Mouse (Mus musculus): ENCODE data around the gene Itgb2.

The Itgb2 gene

DNA sequence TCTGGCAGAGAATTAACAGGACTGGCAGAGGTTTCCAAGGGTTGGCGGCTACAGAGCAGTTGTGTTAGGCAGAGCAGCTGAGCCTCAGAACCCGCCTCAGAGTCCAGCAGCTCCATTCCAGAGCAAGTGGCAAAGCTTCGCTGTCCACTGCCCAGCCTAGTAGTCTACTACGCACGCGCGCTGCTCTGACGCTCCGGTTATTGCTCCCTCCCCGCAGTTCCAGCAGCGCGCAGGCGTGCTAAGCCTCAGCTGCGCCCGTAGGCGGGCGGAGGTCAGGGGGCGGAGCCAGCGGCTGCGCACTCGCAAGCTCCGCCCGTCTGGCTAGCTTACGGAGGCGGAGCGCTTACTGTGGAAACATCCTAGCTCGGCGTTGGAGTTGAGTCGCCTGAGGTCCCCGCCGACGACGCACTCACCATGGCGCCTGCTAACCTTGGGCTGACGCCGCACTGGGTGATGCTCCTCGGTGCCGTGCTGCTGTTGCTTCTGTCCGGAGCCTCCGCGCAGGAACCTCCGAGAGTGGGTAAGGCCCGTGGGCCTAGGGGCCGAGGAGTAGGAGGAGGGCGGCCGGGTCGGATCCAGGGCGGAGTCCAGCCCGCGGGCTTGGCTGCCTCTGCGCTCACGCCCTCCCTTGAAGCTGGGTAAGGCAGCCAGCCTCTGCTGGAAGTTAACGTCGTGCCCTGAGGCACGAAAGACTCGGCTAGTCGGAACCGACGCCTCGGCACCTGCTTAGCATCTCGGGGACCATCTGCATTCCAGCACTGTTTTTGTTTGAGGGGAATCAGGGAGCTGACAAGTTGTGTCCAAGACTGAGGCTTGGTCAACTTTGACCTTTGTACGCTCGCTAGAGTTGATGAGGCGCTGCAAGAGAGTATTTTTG lies 51.6 kb downstream of the Itgb2 start, which contains the start of gene Pttg1ip:
Gene Pttg1ip, plus strand, starts transcription at position 313 of the 877 bp plus-strand sequence.
- in situ Hi-C loops (cut with MboI, MseI): no loop called here

DNA sequence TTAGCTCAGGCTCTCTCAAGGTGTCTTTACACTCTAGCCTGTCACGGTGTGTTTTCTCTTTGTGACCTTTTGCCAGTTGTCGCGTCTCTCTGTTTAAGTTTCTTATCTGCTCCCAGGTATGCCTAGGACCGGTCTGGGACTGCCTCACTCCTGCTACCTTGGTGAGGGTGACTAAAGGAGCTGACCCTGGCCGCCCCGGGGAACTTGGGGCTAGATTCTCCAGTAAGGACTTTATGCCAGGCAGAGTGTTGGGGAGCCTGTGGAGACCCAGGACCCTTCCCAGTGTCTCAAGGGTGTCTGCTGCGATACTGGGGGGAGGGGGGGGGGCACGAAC lies 52.2 kb downstream of the Itgb2 start:
- in situ Hi-C loops (cut with MboI, MseI): no loop called here

DNA sequence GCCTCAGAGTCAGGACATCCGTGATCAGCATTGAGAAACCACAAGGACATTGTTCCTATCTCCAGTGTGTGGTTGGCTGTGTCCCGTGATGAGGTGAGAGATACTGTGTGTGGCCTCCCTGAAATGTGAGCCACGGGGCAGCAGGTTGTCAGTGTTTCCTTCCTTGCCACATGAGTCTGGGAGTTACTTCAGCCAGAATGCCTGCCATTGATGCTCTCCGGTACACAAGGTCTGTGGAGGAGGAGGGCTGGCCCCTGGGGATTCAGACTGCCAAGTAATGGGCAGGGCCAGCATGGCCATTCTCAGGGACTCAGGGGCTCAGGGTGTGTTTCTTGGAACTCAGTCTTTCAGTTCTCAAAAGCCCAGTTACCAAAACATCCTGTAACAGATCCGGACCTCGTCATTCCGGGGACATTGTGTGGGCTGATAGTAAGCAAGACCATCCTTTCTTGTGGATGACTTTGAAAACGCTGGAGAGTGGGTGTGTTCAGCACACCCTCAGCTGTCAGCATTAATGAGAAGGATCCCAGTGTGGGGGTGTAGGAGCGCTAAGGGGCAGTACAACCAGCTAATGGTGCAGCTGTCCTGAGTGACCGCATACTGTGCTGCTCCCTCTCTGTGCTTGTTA lies 53.9 kb downstream of the Itgb2 start:
- in situ Hi-C loops (cut with MboI, MseI): no loop called here

DNA sequence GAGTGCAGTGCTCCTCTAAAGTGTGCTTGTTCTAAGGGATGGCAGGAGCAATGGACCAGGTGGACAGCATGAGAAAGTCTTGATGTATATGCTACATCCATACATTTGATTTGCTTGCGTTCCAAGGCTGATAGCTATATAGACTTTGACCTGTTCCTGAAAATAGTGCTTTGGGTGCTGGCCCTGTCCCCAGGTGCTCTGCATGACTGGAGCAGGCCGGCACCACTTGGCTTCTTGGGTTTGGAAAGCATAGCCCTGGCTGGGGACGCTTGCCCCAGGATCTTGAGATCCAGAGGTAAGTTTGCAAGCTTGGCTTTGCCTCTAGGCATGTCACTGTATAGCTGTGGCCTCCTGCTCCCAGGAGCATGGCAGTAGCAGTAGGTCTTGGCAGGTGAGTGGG lies 56.6 kb downstream of the Itgb2 start:
- in situ Hi-C loops (cut with MboI, MseI): no loop called here

DNA sequence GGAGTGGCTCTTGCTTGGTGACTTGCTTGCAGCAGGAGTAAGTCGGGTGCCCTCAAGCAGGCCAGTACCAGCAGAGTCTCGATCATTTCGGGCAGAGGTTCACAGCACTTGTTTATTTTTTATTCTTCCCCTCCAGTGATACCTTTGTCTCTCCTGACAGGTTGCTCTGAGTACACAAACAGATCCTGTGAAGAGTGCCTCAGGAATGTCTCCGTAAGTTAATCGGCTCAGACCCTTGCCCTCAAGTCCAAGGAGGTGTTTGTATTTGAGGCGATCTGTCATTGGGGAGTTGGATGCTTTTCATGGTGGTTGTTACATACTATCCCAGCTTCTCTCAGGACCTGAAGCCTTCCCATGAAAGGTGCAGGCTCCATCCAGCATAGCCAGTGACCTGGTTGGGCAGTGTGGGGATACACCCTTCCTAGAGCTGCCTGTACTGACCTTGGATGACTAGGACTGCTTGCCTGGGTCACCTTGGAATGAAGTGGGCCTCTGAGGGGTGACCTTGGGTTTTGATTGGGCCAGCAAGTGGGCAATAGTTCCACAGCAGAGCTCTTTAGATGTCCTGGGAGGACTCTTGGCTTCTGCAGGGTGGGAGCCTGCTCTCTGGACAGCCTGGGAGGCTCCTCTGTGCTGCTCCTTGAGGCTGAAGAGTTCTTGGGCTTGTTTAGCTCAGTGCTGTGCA lies 57.2 kb downstream of the Itgb2 start:
- in situ Hi-C loops (cut with MboI, MseI): no loop called here

DNA sequence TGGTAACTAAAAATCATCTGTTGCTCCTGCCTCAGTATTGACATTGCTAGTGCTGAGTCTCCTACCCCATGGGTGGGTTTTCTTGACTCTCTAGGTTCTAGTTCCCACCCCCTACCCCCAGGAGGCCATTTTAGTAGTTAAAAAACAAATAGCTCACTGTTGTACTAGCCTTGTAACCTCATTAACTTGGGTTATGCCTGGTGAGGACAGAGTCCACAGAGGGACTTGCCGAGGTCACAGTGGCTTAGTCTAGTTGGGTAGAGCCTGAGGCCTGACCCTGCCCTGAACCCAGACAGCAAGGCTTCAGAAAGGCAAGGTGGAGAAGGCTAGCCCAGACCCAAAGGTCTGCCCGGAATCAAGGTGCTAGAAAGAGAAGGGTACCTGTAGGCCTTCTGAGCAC lies 58.0 kb downstream of the Itgb2 start:
- in situ Hi-C loops (cut with MboI, MseI): no loop called here

DNA sequence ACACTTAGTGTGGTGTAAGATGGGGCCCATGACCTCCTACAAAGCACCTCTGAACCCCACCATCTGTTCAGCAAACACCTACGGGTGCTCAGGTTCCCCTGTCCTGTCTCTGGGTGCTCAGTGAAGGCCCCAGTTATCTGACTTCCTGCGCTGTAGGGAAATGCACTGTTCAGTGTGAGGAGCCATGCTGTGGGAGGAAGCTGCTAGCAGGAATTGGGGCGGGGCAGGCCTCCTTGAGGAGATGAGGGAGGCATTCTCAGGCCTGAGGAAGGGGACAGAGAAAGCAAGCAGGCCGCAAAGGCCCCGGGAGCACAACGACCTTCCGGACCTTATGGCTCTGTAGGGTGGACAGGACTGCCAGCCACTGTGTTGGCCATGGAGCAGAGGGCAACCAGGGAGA lies 59.1 kb downstream of the Itgb2 start:
- in situ Hi-C loops (cut with MboI, MseI): no loop called here

DNA sequence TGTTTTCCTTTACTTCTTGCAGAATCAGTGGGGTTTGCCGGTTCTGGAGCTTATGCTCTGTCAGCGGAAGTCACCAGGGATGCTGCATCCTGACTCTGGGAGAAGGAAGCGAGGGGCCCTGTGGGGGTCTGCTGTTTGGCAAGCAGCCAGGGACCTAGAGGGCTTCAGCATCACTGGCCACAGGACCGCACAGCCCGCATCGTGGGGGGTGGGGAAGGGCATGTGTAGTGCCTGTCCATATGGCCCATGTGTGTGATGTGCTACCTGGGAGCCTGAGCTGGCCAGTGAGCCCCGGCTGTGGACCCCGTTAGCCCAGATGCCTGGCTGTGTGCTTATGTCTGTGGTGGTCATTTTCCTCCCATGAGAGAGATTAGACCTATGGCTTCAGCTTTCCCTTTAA lies 59.7 kb downstream of the Itgb2 start:
- in situ Hi-C loops (cut with MboI, MseI): no loop called here

DNA sequence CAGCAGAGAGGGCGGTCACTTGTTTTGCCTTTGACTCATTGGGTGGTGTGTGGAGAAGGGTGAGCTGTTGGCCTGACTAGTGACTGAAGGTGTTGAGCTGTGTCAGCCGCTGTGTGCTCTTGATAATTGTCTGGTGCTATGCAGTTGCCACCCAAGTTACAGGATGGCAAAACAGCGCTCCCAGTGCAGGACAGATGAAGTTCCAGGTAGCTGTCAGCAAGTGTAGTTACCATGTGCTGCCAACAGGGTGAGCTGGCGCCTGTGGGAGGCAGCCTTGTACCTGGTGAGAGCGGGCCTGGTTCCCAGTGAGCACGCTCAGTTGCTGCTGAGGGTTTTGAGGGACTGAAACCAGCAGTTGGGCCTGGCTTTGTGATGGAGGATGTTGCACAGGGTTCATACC lies 60.8 kb downstream of the Itgb2 start:
- in situ Hi-C loops (cut with MboI, MseI): no loop called here

DNA sequence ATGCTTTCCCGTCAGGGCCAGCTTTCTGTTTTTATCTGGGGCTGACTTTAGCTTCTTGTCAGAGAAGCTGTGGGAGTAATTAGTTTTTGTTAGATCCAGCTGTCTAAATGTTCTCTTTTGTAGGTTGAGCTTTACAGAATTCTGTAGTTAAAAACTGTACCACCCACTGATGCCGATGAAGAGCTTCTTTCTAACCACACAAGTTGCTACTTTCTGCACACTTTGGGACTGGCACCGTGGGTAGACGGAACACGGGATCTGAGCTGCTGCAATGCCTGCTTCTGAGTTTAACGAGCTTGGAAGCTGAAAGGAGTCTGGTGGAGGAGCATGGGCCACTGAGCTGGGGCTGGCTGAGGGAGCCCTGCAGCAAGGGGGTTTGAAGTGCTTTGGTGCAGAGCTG lies 61.5 kb downstream of the Itgb2 start:
- in situ Hi-C loops (cut with MboI, MseI): no loop called here

- in situ Hi-C loops (cut with MboI, MseI): no loop called here
Observed at GRCm38 (mm10) chr10:77596060-77596459, 66.0 kb downstream of the Itgb2 start.

GRCm38 (mm10) chr10:77603021-77603420 lies 73.0 kb downstream of the Itgb2 start:
- in situ Hi-C loops (cut with MboI, MseI): loop anchor here in 1 of 2 experiments (10.0 kb wide), 1 partner anchor 562 kb away; the partner anchor contains the start of gene D10Jhu81e

GRCm38 (mm10) chr10:77604111-77604510 lies 74.1 kb downstream of the Itgb2 start:
- in situ Hi-C loops (cut with MboI, MseI): loop anchor here in 1 of 2 experiments (10.0 kb wide), 1 partner anchor 561 kb away; the partner anchor contains the start of gene D10Jhu81e

- in situ Hi-C loops (cut with MboI, MseI): loop anchor here (5.0 to 10.0 kb wide), 2 partner anchors 88 to 560 kb away; partner anchors contain the start of genes Fam207a (in 2 of the 2) and D10Jhu81e (in 1 of the 2)
Observed at GRCm38 (mm10) chr10:77604958-77605357, 74.9 kb downstream of the Itgb2 start.

DNA sequence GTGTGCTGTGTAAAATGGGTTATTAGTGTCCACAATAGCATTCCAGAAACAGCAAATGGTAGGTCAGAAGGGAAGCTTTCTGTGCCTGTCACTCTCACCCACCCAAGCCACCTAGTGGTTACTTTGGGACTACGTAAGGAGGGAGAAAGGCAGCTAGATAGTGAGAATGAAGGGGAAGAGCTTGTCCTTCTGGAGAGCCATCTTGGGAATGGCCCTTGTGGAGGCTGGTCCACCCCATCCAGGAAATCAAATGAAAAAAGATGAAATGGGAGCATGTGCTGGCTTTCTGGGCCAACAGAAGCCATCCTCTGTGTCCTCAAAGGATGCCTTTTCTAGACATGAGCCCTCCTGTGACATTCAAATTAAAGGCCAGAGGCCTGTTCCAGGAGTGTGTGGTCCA lies 75.3 kb downstream of the Itgb2 start:
- in situ Hi-C loops (cut with MboI, MseI): loop anchor here (5.0 to 10.0 kb wide), 2 partner anchors 88 to 559 kb away; partner anchors contain the start of genes Fam207a (in 2 of the 2) and D10Jhu81e (in 1 of the 2)

DNA sequence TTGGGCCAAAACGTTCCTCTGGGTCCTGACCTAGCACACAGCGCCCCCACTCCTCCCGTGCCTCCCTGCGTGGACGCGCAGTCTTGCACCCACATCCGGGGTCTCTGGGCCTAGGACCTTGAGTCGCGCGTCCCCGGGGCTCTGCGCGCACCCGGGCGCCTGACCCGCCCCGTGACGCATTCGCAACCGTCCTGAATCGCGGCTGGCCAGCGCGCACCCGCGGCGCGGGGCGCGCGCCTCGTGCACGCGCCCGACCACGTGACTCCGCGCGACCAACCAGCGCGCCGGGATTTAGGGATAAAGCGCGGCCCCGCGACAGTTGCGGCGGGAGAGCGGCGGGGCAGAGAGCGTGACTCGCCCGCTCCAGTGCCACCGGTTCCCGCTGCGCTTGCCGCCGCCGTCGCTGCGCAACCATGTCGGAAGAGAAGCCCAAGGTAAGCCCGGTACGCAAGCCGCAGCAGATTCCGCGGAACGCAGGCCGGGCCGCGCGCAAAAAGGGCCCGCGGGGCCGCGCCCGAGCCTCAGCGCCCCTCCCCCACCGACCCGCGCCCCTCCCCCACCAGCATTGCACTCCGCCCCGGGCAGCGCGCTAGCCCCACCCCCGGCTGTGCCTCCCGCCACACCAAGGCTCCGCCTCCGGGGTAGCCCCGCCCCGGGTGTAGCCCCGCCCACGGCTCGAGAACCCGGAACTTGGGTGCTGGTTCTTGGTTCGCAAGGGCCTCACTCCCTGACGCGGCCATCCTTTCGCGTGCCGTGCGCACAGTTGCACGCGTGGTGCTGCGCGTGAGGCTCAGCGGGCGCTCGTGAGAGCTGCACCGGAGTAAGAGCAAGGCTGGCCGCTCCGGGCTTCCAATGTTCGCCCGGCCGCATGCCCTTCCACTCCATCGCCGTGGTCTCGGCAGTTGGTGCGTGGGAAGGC lies 76.1 kb downstream of the Itgb2 start, which contains the start of the genes Sumo3 and Gm49325:
Gene Sumo3, plus strand, starts transcription at position 190 of the 919 bp plus-strand sequence.
Gene Gm49325, plus strand, starts transcription at position 290 of the 919 bp plus-strand sequence.
- in situ Hi-C loops (cut with MboI, MseI): loop anchor here (5.0 to 10.0 kb wide), 2 partner anchors 89 to 559 kb away; partner anchors contain the start of genes Fam207a (in 2 of the 2) and D10Jhu81e (in 1 of the 2)

- in situ Hi-C loops (cut with MboI, MseI): loop anchor here (5.0 to 10.0 kb wide), 2 partner anchors 90 to 558 kb away; partner anchors contain the start of genes Fam207a (in 2 of the 2) and D10Jhu81e (in 1 of the 2)
Observed at GRCm38 (mm10) chr10:77606855-77607254, 76.8 kb downstream of the Itgb2 start.

DNA sequence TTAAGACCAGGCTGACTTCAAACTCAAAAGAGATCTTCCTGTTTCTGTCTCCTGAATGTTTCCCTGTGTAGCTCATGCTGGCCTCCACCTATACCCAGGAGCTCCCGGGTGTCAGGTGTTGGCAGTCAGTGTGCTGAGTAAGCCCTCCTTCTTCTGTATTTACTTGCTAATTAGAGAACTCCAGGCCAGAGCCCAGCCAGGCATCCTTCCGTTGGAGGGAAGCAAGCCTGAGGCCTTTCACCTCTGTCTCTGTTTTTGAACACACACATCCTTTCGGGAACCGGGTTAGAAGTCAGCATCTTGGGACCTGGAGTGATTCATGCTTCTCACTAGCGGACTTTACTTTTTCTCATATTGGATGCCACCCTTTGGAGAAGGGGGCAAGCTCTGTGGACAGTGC lies 77.4 kb downstream of the Itgb2 start:
- in situ Hi-C loops (cut with MboI, MseI): loop anchor here (5.0 to 10.0 kb wide), 2 partner anchors 90 to 557 kb away; partner anchors contain the start of genes Fam207a (in 2 of the 2) and D10Jhu81e (in 1 of the 2)

GRCm38 (mm10) chr10:77608589-77608988 lies 78.5 kb downstream of the Itgb2 start:
- in situ Hi-C loops (cut with MboI, MseI): loop anchor here (5.0 to 10.0 kb wide), 2 partner anchors 91 to 556 kb away; partner anchors contain the start of genes Fam207a (in 2 of the 2) and D10Jhu81e (in 1 of the 2)
